Mouse (Mus musculus) olfactory bulb, adult 2 months (tissue): ENCODE measurements around the gene Dgkb. TPM values are rescaled to one million over a fixed set of nuclear protein-coding genes. Genes with fewer than 3 reads are reported as not detected.

Experiments used
- H3K27ac ChIP-seq: fragments of 200-500 bp; 2 replicates; pipeline ENCODE4 v1.5.1; 2012; ENCODE audit warnings: low read depth, low read length; ENCODE audit not compliant: insufficient read depth
- H3K4me1 ChIP-seq: fragments of 200-500 bp; 2 replicates; pipeline ENCODE4 v1.6.1; 2012; ENCODE audit warnings: low read length; ENCODE audit not compliant: control insufficient read depth, insufficient read depth
- H3K4me3 ChIP-seq: fragments of 200-500 bp; 2 replicates; pipeline ENCODE4 v1.5.1; 2012; ENCODE audit warnings: mild to moderate bottlenecking, low read depth, low read length, moderate library complexity; ENCODE audit not compliant: insufficient read depth
- CTCF ChIP-seq: fragments of 200-500 bp; IDR thresholded peaks from 2 replicates; pipeline ENCODE4 v1.5.1; 2012; ENCODE audit warnings: low read depth, mild to moderate bottlenecking, low read length, moderate library complexity; ENCODE audit not compliant: insufficient read depth
- POLR2A ChIP-seq: fragments of 200-500 bp; IDR thresholded peaks from 2 replicates; pipeline ENCODE4 v1.6.1; 2012; ENCODE audit warnings: mild to moderate bottlenecking, low read depth, low read length, moderate library complexity; ENCODE audit not compliant: insufficient read depth
- WGBS: fragments of 180-500 bp; shearing (Covaris S2); methylation state at CpG from one replicate; pipeline ENCODE4 v1.1.7; 2018; 5-methylcytosine and 5-hydroxymethylcytosine counted together
- polyA plus RNA-seq: library from polyadenylated mRNA; stranded (reverse); fragments of >200 nt; gene quantifications from 2 replicates; pipeline ENCODE4 v1.2.4, GENCODE M21; 2012; ENCODE audit warnings: low replicate concordance; ENCODE audit not compliant: missing spikeins, insufficient read depth, insufficient read length

The Dgkb gene
- polyA plus RNA-seq, 1 experiment = not detected

DNA sequence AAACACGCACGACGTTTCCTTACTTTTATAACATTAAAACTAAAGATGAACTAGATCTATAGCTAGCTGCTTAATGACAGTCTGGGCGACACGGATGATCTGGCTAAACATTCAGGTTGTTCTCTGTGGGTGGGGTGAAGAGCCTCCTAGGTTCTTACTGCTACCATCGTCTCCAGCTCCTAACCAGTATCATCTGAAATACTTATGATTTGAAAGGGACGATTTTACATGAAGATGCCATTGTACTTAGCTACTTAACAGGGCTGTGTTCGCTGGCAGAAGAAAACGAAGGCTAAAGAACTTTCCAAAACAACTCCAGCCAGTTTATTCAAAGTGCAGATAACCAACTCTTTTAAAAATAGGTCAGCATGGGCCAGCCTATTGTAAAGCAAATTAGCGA is 63.9 kb downstream of the Dgkb start:
- TF ChIP-seq POLR2A (no peak), CTCF (no peak)
- WGBS = 3% methylated on average over 10 of the region's 10 CpGs

DNA sequence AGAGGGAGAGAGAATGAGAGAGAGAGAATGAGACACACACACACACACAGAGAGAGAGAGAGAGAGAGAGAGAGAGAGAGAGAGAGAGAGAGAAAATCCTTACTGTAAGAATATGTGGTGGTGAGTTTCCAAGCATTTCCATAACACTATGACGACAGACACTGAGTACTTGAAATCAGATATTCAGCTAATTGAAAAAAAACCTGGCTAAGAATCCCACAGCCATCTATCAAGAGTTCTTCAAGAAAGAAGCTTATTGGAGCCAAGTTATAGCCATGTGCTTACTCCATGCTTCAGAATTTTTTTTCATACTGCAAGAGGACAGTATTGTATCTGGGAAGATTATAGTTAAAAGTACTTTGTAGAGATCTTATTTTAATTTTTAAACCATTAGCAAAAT is 65.3 kb downstream of the Dgkb start:
- no peak for TF ChIP-seq CTCF
- TF ChIP-seq POLR2A = no peak
- no peaks in the 10 kb centered on the region for H3K4me1 ChIP-seq
- WGBS = 18% methylated on average over 1 of the region's 1 CpGs
- H3K4me3 ChIP-seq = no peak overlapping the region
- H3K27ac ChIP-seq = no peak overlapping the region

More for the DNA sequence above, 63.9 kb downstream of the Dgkb start:
- Histone ChIP-seq H3K4me1 (no peaks in the 10 kb centered on the region), H3K27ac (peak overlapping the region; percentile 81; the same call in 1 of the 2 replicates), H3K4me3 (peak overlapping the region; percentile 59; the same call in 1 of the 2 replicates)

DNA sequence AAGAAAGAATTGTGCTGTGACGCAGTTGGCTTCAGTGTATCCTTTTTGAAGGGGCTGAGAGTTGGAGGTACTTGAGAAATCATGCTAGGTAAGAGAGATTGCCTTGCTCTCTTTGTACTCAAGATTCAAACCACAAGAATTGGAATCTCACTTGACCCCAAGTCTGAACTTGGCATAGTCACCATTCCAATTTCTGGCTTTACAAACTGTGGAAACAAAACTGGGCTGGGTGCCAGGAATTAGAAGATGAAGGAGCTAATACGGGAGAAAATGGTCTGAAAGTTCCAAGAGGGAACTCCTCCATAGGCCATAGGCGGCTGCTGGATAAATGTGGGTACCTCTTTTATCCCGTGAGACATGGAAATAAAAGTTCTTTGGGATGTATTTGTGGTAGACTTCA is 66.3 kb downstream of the Dgkb start:
- Histone ChIP-seq H3K4me3 (no peak overlapping the region), H3K27ac (0 out of 2 replicates have a peak overlapping the region, but pooled peaks have one; percentile 21), H3K4me1 (no peaks in the 10 kb centered on the region)
- 46% methylated on average over 4 of the region's 4 CpGs for WGBS
- TF ChIP-seq POLR2A (no peak), CTCF (no peak)

DNA sequence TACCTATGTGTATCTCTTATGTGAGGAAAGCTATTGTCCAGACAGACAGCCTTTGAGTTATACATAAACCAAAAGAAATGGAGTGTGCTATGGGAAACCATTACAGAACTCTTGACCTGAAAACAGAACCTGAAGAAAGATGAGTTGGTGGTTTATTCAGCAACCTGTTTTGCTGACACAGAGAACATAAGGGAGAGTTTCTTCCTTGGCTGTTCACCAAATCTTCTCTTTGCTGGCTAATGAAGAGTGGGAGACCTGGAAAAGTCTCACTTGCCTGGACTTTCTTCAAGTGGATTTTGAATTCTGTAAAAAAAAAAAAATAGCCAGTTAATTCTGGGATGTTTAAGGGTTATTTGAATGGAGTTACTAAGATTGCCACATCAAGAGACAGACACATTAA is 71.1 kb downstream of the Dgkb start:
- Histone ChIP-seq H3K4me1 (no peaks in the 10 kb centered on the region), H3K27ac (peak overlapping the region; percentile 85; the same call in 1 of the 2 replicates), H3K4me3 (no peak overlapping the region)
- TF ChIP-seq POLR2A (no peak), CTCF (no peak)

DNA sequence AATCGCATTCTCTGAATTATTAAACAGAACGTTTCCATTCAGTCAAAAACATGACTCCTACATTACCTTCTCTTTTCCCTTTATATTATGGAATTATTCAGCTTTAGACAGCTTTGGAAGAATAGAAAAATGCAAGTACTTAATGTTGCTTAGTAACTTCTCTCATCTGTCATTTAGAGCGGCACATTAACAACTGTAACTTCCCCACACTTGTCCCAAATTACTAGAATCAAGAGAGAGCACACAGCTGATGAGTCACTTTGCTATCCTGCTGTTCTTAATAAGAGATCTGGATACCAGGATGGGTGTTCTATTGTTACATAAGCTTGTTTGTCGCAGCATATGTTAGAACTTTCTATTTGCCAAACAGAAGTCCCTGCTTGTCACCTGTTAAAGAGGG is 71.9 kb downstream of the Dgkb start:
- no peaks in the 10 kb centered on the region for H3K4me1 ChIP-seq
- TF ChIP-seq POLR2A = no peak
- no peak for TF ChIP-seq CTCF
- 36% methylated on average over 4 of the region's 4 CpGs for WGBS
- H3K4me3 ChIP-seq = no peak overlapping the region
- peak overlapping the region; percentile 85; the same call in 1 of the 2 replicates for H3K27ac ChIP-seq

DNA sequence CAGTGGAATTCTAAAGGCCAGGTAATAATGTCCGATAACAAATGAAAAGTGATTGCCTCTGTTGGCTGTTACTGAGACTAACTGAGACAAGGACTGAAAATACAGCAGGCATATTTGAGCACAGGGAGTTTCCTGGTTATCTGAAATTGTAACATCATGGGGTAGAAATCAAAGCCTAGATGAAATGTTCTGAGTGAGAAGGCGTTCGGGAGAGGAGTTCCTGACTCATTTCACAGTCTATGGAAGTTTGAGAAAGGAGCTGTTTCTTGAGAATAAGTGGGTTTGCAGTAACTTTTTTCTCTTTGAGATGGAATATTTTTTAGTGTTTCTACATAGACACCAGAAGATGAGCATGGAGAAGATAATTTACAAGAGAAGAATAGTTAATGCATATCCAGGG is 73.8 kb downstream of the Dgkb start:
- H3K4me1 ChIP-seq = no peaks in the 10 kb centered on the region
- H3K4me3 ChIP-seq = no peak overlapping the region
- TF ChIP-seq POLR2A = no peak
- no peak for TF ChIP-seq CTCF
- no peak overlapping the region for H3K27ac ChIP-seq
- 76% methylated on average over 3 of the region's 3 CpGs for WGBS

DNA sequence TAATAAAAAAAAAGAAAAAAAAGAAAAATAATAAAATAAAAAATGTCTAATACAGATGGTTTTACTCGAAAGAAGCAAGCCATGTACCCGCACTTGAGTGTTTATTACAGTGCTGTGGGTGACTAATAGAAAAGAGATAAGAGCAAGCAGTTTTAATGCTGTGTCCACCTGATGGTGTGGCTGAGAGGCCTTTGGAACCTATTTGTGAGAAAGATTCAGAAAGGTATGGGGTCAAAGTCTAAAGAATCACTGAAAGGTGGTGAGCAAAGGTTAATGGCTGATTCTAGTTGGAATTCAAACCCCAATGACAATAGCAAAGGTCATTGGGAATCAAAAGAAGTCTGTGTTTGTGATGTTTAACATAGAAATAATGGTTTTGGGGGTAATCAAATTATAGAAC is 124.6 kb downstream of the Dgkb start:
- WGBS = 94% methylated on average over 2 of the region's 2 CpGs
- no peak for TF ChIP-seq CTCF
- no peak for TF ChIP-seq POLR2A
- no peak overlapping the region for H3K27ac ChIP-seq
- H3K4me1 ChIP-seq = no peaks in the 10 kb centered on the region
- no peak overlapping the region for H3K4me3 ChIP-seq

DNA sequence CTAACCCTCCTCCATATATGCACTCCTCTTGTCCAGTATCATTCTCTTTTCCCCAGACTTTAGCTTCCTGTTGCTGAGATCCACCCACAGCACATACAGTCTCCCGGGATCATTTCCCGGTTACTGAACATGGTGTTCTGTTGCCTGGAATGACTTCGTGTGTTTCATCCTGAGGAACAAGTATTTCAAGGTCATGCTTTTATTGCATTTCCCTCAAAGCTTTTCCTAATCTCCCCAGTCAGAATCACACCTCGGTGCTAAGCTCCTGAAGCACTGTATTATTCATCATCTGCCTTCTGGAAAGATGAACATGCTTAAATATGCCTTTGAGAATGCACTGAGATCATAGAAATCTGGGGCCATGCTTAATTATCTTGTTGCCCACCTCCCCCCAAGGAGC is 138.7 kb downstream of the Dgkb start:
- Histone ChIP-seq H3K4me1 (no peaks in the 10 kb centered on the region), H3K4me3 (no peak overlapping the region), H3K27ac (no peak overlapping the region)
- WGBS = 73% methylated on average over 4 of the region's 4 CpGs
- TF ChIP-seq CTCF (no peak), POLR2A (no peak)

DNA sequence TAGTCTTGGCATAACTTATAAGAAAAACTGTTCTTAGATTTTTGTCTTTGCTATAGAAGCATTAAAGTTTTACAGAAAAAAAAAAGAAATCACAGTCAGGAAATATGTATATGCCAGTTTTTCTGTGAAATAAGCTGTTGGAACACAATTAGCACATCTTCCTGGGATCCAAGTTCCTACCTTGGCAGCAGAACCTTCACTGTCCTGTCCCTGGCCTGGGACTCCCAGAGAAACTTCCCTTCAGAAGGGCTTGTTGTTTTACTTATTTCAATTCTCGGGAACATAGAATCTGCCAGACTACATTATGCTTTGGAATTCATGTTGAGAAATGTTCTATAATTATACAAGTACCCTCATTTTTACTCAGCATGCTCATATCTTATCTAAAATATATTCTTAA is 154.0 kb downstream of the Dgkb start:
- no peak overlapping the region for H3K27ac ChIP-seq
- WGBS = 72% methylated on average over 1 of the region's 1 CpGs
- no peaks in the 10 kb centered on the region for H3K4me1 ChIP-seq
- H3K4me3 ChIP-seq = no peak overlapping the region
- TF ChIP-seq POLR2A = no peak
- TF ChIP-seq CTCF = no peak
